Mouse (Mus musculus) heart, embryonic 15.5 days (tissue): Measurements from ENCODE around the gene Smarca4. TPM values are rescaled to one million over a fixed set of nuclear protein-coding genes. Genes with fewer than 3 reads are reported as not detected.
"Not testable (repeated sequence)": the region's sequence is repeated elsewhere in the genome, so short reads cannot be mapped to it uniquely, and the experiment has no call there.

ENCODE experiments used
- ATAC-seq: fragments of 200-750 bp; cut with Nextera tagmentation; replicated peaks from 2 replicates; pipeline ENCODE4 v1.8.0; 2017; ENCODE audit warnings: low read depth, moderate TSS enrichment; ENCODE audit not compliant: insufficient number of reproducible peaks, insufficient read depth, low FRiP score
- H3K27ac ChIP-seq: fragments of 300-500 bp; sonication (generic); 2 replicates; pipeline ENCODE4 v1.5.1; 2015; ENCODE audit warnings: mild to moderate bottlenecking, inconsistent platforms
- H3K27me3 ChIP-seq: fragments of 300-500 bp; sonication (generic); 2 replicates; pipeline ENCODE4 v1.6.1; 2015; ENCODE audit warnings: inconsistent platforms
- H3K36me3 ChIP-seq: fragments of 300-500 bp; sonication (generic); 2 replicates; pipeline ENCODE4 v1.6.1; 2015; ENCODE audit warnings: mild to moderate bottlenecking, inconsistent platforms
- H3K4me1 ChIP-seq: fragments of 300-500 bp; sonication (generic); replicated peaks from 2 replicates; pipeline ENCODE4 v1.6.1; 2015; ENCODE audit warnings: inconsistent platforms
- H3K4me2 ChIP-seq: fragments of 300-500 bp; sonication (generic); 2 replicates; pipeline ENCODE4 v1.6.1; 2015; ENCODE audit warnings: inconsistent platforms, mild to moderate bottlenecking, moderate library complexity
- H3K4me3 ChIP-seq: fragments of 300-500 bp; sonication (generic); 2 replicates; pipeline ENCODE4 v1.5.1; 2015; ENCODE audit warnings: mild to moderate bottlenecking, inconsistent platforms
- H3K9ac ChIP-seq: fragments of 300-500 bp; sonication (generic); 2 replicates; pipeline ENCODE4 v1.6.1; 2015; ENCODE audit warnings: mild to moderate bottlenecking, inconsistent platforms
- H3K9me3 ChIP-seq: fragments of 300-500 bp; sonication (generic); replicated peaks from 2 replicates; pipeline ENCODE4 v1.6.1; 2016; ENCODE audit warnings: inconsistent platforms
- WGBS: fragments of 180-500 bp; shearing (Covaris S2); methylation state at CpG from one replicate; pipeline ENCODE4 v1.1.7; 2015; ENCODE audit warnings: mixed read lengths; 5-methylcytosine and 5-hydroxymethylcytosine counted together
- polyA plus RNA-seq: library from polyadenylated mRNA; unstranded; fragments of >200 nt; fragmentation: Nextera tagmentation; extraction: Ambion mirVana; gene quantifications from 2 replicates; pipeline ENCODE4 v1.2.1, GENCODE M21; 2015

Smarca4 gene
- polyA plus RNA-seq, 1 experiment from 2014 or later, result 39.6 TPM

DNA sequence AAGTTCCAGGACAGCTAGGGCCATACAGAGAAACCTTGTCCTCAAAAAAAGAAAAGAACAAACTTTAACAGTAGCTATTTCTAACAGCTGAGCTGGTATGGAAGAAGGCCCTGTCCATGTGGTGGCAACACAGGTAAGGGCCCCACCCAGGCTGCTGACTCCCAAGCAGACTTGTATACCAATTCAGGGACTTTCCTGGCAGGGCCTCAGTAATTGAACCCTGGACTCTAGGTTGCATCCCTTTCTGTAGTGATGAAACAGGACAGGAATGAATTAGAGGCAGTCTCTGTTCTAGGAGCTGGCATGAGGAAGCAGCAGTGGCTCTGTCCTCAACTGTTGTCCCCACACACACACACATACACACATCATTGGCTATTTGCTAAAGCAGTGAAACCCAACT lies 78.1 kb downstream of the Smarca4 start:
- Histone ChIP-seq H3K4me3 (no peak overlapping the region), H3K4me2 (no peak overlapping the region), H3K36me3 (peaks cover 35% of the 10 kb centered on the region; the same call in 1 of the 2 replicates)

DNA sequence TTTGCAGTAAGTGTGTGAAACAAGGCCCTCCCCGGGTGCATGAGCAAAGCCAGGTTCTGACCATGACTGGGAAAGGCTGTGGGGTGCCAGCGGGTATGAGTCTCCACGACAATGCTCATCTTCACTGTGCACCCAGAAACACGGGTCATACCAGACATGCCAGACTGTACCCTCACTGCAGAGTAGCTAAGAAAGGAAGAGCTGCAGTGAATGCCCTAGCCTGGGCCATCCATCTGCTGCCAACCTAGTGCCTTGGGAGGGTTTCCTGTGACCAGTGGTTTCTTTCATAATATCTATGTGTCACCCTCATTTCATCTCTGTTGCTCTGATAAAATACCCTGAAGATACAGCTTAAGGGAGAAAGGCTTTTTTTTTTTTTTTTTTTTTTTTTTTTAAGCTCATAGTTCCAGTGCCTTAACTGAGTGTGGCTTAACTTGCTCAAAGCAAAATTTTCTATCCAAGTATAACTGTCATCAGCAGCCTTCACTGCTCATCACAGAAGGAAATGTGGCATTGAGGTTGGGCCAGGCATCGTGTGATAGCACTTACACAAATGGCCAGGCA lies 79.3 kb downstream of the Smarca4 start:
- Histone ChIP-seq H3K36me3 (peaks cover 46% of the 10 kb centered on the region), H3K4me3 (no peak overlapping the region), H3K9ac (no peak overlapping the region), H3K27me3 (no peaks in the 10 kb centered on the region), H3K9me3 (no peaks in the 10 kb centered on the region), H3K27ac (no peak overlapping the region), H3K4me1 (peaks cover 2% of the 10 kb centered on the region; the same call in 1 of the 2 replicates), H3K4me2 (no peak overlapping the region)
- 85% methylated on average over 5 of the region's 5 CpGs for WGBS
- no peak for ATAC-seq

More for the DNA sequence above, 78.1 kb downstream of the Smarca4 start:
- Histone ChIP-seq H3K27me3 (no peaks in the 10 kb centered on the region), H3K9ac (no peak overlapping the region), H3K4me1 (peaks cover 2% of the 10 kb centered on the region; the same call in 1 of the 2 replicates), H3K9me3 (no peaks in the 10 kb centered on the region), H3K27ac (no peak overlapping the region)
- no peak for ATAC-seq

- Histone ChIP-seq H3K9me3 (no peaks in the 10 kb centered on the region), H3K4me1 (peaks cover 2% of the 10 kb centered on the region; the same call in 1 of the 2 replicates), H3K27ac (no peak overlapping the region), H3K4me3 (no peak overlapping the region), H3K4me2 (no peak overlapping the region), H3K9ac (no peak overlapping the region), H3K27me3 (no peaks in the 10 kb centered on the region), H3K36me3 (peaks cover 64% of the 10 kb centered on the region)
- no peak for ATAC-seq
- WGBS, result 75% methylated on average over 6 of the region's 6 CpGs
Measured at GRCm38 (mm10) chr9:21697121-21697520, 81.2 kb downstream of the Smarca4 start.

- H3K4me3 ChIP-seq, H3K9me3 ChIP-seq, H3K4me2 ChIP-seq, H3K4me1 ChIP-seq, H3K27me3 ChIP-seq, ATAC-seq, H3K27ac ChIP-seq, H3K9ac ChIP-seq: not testable (repeated sequence)
- peaks cover 67% of the 10 kb centered on the region for H3K36me3 ChIP-seq
- 72% methylated on average over 6 of the region's 6 CpGs for WGBS
Measured at GRCm38 (mm10) chr9:21699280-21699679, 83.3 kb downstream of the Smarca4 start.

DNA sequence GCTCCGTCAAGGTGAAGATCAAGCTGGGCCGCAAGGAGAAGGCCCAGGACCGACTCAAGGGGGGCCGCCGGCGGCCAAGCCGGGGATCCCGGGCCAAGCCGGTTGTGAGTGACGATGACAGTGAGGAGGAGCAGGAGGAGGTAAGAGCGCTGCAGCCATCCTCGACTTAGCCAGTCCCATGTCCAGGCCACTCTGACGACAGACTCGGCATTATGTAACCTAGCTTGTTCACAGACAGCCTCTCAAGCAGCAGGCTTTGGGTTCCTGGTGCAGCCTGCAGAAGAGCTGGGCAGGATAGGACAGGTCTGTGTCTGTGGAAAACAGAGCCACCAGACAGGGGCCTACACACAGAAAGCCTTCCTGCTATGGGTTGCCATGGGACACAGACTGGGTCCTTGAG lies 85.1 kb downstream of the Smarca4 start:
- Histone ChIP-seq H3K9ac (no peak overlapping the region), H3K36me3 (peaks cover 69% of the 10 kb centered on the region), H3K27me3 (no peaks in the 10 kb centered on the region), H3K4me2 (no peak overlapping the region), H3K4me1 (0 out of 2 replicates have a peak, but pooled peaks cover 2% of the 10 kb centered on the region), H3K4me3 (no peak overlapping the region), H3K9me3 (no peaks in the 10 kb centered on the region), H3K27ac (no peak overlapping the region)
- ATAC-seq, result no peak
- WGBS, result 92% methylated on average over 14 of the region's 14 CpGs

DNA sequence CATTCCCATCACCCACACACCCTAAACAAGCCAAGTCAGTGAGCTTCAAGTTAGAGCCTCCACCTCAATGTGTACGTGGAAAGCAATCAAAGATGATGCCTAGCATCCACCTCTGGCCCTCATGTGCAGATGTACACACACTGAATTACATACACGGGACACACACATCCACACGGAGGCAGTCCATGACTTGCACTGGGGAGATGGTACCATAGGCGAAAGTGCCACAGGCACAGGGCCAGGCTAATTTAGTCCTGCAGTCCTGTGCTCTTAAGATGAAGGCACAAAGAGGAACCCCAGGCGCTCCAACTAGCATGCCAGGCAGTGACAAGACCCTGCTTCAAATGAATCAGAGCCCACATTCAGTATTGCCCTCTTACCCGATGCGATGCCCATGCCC lies 87.5 kb downstream of the Smarca4 start:
- H3K9ac ChIP-seq, result no peak overlapping the region
- no peak overlapping the region for H3K4me3 ChIP-seq
- no peaks in the 10 kb centered on the region for H3K27me3 ChIP-seq
- no peak for ATAC-seq
- H3K4me2 ChIP-seq, result no peak overlapping the region
- no peak overlapping the region for H3K27ac ChIP-seq
- no peaks in the 10 kb centered on the region for H3K9me3 ChIP-seq
- 0 out of 2 replicates have a peak, but pooled peaks cover 2% of the 10 kb centered on the region for H3K4me1 ChIP-seq
- WGBS, result 87% methylated on average over 7 of the region's 7 CpGs
- peaks cover 77% of the 10 kb centered on the region for H3K36me3 ChIP-seq

DNA sequence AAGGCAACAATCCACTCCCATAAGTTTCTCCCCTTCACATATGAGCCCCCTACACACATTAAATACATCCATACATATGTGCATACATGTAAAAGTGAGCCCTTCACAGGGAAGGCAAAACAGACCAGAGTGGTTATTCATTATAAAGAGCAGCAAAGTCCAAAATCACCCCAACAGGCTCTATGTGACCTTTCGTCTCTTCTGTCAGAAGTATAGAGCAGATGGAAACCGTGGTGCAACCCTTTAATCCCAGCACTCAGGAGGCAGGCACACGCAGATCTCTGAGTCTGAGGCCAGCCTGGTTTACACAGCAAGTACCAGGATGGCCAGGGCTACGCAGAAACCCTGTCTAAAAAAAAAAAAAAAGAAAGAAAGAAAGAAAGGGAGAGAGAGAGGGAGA lies 90.1 kb downstream of the Smarca4 start:
- Histone ChIP-seq H3K9me3 (no peaks in the 10 kb centered on the region), H3K9ac (no peak overlapping the region), H3K36me3 (peaks cover 54% of the 10 kb centered on the region), H3K4me3 (no peak overlapping the region), H3K4me1 (no peaks in the 10 kb centered on the region), H3K27me3 (no peaks in the 10 kb centered on the region), H3K4me2 (no peak overlapping the region), H3K27ac (no peak overlapping the region)
- no peak for ATAC-seq
- 81% methylated on average over 4 of the region's 4 CpGs for WGBS

GRCm38 (mm10) chr9:21706586-21707265 lies 90.8 kb downstream of the Smarca4 start:
- H3K4me1 ChIP-seq, result no peaks in the 10 kb centered on the region
- no peaks in the 10 kb centered on the region for H3K27me3 ChIP-seq
- 88% methylated on average over 8 of the region's 8 CpGs for WGBS
- H3K4me2 ChIP-seq, result no peak overlapping the region
- H3K36me3 ChIP-seq, result peaks cover 48% of the 10 kb centered on the region
- no peak overlapping the region for H3K4me3 ChIP-seq
- H3K9me3 ChIP-seq, result no peaks in the 10 kb centered on the region
- H3K9ac ChIP-seq, result no peak overlapping the region
- no peak overlapping the region for H3K27ac ChIP-seq
- no peak for ATAC-seq

DNA sequence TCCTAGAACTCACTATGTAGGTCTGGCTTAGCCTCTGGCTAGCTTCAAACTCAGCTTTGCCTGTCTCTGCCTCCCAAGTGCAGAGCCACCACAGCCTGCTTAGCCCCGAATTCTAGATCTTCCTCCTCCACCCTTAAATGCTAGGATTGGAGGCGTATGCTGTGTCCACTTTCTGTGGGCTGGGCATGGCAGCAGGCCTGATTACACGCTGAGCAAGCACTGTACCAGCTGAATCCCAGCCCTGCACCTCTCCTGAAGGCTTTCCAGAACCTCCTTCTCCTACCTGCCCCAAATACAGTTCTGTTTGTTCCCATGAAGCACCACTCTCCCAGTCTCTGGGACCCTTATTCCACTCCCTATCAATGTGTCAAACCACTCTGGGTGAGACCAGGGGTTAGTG lies 93.4 kb downstream of the Smarca4 start:
- Histone ChIP-seq H3K27ac (no peak overlapping the region), H3K4me2 (no peak overlapping the region), H3K4me1 (no peaks in the 10 kb centered on the region), H3K9me3 (no peaks in the 10 kb centered on the region), H3K9ac (no peak overlapping the region), H3K36me3 (peaks cover 23% of the 10 kb centered on the region), H3K4me3 (no peak overlapping the region), H3K27me3 (no peaks in the 10 kb centered on the region)
- no peak for ATAC-seq
- 99% methylated on average over 3 of the region's 3 CpGs for WGBS

DNA sequence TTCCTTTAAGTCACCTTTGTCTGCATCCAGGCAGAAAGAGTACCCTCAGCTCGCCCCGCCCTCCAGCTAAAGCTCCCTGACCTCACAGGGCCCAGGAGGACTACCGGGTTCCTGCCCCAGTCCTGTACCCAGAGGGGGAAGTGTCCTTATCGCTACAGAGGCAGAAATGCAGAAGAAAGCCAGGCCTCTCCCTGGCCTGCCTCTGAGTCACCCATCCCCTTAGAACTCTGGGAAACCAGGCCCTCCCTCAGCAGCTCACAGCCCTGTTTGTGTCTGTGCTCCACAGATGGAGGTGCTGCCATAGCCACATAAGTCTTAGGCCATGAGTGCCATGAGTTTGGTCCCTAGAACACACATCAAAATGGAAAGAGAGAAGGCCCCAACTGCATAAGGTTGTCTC lies 99.3 kb downstream of the Smarca4 start:
- H3K9ac ChIP-seq, result no peak overlapping the region
- peaks cover 8% of the 10 kb centered on the region for H3K4me1 ChIP-seq
- no peaks in the 10 kb centered on the region for H3K27me3 ChIP-seq
- no peaks in the 10 kb centered on the region for H3K36me3 ChIP-seq
- no peak overlapping the region for H3K4me2 ChIP-seq
- no peak overlapping the region for H3K4me3 ChIP-seq
- 30% methylated on average over 4 of the region's 4 CpGs for WGBS
- no peaks in the 10 kb centered on the region for H3K9me3 ChIP-seq
- peak overlapping the region; percentile 45 for H3K27ac ChIP-seq
- ATAC-seq, result peak; percentile 85

DNA sequence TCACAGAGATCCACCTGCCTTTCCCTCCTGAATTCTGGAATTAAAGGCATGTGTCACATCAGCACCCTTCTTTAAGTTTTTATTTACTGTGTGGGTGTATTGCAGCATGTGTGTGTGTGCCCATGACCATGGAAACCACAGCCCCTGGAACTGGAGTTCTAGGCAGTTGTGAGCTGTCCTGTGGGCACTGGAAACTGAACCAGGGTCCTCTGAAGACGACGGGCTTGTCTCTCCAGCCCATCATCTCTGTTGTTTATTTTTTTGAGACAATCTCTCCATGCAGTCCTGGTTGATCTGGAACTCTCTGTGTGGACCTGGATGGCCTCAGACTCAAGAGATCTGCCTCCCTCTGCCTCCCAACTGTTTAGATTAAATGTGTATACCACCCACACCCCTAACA lies 101.0 kb downstream of the Smarca4 start:
- no peaks in the 10 kb centered on the region for H3K9me3 ChIP-seq
- H3K4me3 ChIP-seq, result no peak overlapping the region
- H3K9ac ChIP-seq, result no peak overlapping the region
- H3K36me3 ChIP-seq, result no peaks in the 10 kb centered on the region
- H3K27ac ChIP-seq, result no peak overlapping the region
- no peak overlapping the region for H3K4me2 ChIP-seq
- 74% methylated on average over 2 of the region's 2 CpGs for WGBS
- no peak for ATAC-seq
- no peaks in the 10 kb centered on the region for H3K27me3 ChIP-seq
- peaks cover 17% of the 10 kb centered on the region for H3K4me1 ChIP-seq

DNA sequence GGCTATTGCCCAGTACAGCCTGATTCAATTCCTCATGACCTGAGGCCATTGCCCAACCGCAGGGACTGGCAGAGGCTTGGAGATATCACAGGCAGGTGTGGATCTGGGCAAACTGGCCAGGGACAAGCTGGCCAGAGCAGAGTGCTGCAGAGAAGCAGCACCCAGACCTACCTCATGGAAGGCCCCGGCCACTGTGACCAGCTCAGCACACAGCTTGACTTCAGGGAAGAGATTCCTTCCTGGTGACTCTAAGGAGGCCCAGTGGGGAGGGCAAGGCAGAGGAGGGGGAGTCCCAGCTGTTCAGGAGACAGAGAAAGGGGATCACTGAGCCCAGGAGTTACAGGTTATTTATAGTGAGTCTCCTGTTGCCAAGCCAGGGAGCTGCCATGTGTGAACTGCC lies 105.1 kb downstream of the Smarca4 start:
- Histone ChIP-seq H3K27ac (peak overlapping the region; percentile 70), H3K4me3 (no peak overlapping the region), H3K9me3 (no peaks in the 10 kb centered on the region), H3K4me1 (peaks cover 28% of the 10 kb centered on the region), H3K4me2 (no peak overlapping the region), H3K9ac (no peak overlapping the region), H3K36me3 (no peaks in the 10 kb centered on the region), H3K27me3 (no peaks in the 10 kb centered on the region)
- ATAC-seq, result no peak
- WGBS, result 35% methylated on average over 2 of the region's 2 CpGs
